Mouse (Mus musculus): ENCODE results near the gene Pcgf3.
"Not testable (repeated sequence)": the region's sequence is repeated elsewhere in the genome, so short reads cannot be mapped to it uniquely, and the experiment has no call there.

Gene Pcgf3

DNA sequence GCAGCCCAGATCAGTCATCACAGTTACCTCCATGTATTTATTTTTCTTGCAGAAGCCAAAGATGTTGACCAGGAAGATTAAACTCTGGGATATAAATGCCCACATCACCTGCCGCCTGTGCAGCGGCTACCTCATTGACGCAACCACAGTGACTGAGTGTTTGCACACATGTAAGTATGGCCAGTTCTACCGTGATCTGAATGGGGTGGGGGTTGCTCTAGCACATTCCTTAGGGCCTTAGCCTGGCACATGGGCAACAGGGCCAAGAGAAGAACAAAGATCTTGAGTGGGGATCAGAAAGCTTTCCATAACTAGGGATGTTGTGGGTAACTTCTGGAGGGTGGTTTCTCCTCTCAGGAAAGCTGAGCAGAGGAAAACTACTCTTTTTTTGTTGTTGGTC, 12.7 kb downstream of the Pcgf3 start:
- DNase-seq, result no peak

DNA sequence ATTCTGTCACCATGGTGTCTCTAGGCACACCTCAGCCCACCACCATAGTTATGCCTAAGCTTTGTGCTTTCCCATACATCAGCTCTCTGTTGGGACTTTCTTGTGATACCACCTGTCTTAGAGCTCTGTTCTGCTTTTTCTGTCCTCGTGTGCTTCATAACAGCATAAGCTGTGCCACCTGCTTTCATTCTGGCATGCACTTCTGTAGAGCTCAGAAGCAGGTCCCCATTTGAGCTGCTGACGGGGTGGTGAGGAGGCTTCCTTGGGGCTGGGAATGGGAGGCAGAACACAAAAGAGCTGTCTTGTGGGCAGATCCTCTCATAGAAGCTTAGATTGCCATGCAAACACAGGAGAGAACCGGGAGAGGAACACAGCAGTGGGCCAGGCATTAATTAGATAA, 14.9 kb downstream of the Pcgf3 start:
- no peak for DNase-seq

DNA sequence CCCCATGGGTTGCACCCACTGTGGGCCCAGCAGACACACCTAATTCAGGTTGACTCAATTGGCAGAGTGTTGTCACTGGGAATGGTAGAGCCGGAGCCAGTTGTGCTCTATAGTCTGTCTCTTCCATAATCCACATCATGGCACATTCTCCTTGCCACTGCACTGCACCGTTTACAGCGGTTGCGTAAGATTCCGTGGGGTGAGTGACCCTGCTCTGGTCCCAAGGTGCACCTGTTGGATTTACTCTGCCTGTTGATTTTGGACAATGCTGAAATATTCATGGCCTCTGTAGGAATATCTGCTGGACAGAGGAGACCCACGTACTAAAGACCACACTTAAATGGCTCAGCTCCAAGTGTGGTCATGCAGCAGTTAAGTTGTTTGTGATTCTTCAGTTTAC, 22.0 kb downstream of the Pcgf3 start:
- DNase-seq, result no peak

DNA sequence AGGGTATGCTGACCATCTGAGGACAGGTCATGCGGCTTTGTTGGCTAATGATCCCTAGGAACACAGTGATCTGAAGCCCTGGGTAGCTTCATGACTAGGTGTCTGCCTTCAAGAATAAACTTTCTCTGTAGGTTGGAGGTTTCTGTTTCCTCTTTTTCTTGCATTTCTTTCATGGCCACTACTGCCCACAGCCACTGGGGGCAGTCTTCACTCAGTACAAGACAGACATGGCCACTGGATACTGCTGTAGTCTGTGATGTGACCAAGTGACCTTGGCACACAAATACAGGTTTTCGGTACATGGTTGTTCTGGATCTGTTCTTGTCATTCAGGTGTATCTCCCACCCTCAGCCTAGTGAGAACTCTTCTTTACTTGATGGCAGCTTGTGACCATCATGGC, 24.2 kb downstream of the Pcgf3 start:
- no peak for DNase-seq

DNA sequence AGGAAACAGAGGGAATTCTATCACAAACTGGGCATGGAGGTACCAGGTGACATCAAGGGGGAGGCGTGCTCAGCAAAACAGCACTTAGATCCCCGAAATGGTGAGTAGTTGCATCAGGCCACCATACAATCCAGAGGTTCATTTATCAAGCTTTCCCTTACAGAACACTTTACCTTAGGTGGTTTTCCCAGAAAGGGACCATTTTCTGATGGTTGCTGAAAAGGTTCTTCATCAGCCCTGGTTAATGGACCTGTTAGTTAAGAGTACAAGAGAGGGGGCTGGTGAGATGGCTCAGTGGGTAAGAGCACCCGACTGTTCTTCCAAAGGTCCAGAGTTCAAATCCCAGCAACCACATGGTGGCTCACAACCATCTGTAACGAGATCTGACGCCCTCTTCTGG, 25.1 kb downstream of the Pcgf3 start:
- DNase-seq, result not testable (repeated sequence)

DNA sequence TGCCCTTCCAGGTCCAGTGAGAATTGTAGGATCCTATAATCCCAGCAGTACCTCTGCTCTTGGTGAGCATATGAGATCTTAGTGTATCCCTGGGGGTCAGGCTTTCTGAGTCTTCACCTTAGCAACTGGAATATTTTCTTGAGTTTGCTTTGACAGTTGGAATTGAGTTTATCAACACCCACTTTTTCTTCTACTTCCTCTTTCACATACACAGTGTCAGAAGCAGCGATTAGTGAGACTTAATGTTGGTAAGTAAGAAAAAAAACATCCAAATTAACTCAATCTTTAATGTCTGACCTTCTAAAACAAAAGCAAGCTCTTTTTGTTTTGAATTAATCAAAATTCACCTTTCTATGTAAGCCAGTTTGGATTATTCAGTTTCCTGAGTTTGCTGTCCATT, 40.5 kb downstream of the Pcgf3 start:
- DNase-seq, result no peak

DNA sequence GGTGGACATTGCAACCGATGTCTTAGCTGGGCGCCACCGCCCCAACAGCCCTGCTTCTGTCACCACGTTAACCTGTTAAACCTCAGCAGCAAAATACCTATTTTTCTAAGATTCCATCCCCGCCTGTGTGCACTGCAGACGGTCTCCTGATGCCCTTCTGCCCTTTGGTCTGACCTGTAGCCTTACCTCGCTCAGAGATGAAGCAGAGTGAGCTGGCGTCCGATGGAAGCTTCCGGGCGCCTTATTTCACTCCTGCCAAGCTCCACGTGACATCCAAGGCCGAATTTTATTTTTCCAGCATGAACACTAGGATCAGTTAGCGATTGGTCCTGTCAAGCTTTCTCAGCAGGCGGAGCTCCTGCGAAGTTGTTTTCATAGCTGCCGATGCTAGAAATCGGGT, 41.3 kb downstream of the Pcgf3 start:
- DNase-seq, result no peak

DNA sequence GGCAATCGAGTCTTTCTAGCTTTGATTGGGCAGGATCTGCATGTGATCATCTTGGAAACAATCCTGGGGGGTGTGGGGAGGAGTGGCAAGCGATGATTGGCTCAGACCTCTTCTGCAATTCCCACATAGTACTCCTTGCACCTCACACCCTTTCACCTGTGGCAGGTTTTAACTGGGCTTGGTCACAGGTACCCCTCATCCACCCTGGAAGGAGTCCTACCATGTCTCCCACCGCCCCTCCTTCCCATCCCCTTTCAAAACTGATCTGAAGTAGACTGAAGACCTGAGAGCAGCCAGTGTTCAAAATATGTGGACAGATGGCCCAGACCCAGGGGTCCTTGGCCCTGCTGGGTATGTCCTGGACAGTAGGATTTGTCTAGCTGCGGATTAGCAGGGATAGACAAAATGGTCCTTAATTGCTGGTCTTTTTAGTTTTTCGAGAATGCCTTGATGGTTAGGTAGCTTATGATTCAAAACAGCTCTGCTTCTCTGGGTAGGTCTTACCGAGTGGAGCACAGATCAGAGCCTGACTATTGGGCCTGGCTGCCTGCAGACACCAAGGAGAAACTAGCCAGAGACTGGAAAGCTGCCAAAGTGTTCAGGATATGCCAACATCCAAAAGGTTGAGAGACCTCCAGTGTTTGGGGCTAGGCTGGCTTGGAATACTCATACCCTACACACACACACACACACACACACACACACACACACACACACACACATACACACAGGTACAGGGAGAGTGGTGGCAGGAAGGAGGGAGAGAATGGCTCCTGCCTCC, 54.7 kb downstream of the Pcgf3 start:
- no peak for DNase-seq

DNA sequence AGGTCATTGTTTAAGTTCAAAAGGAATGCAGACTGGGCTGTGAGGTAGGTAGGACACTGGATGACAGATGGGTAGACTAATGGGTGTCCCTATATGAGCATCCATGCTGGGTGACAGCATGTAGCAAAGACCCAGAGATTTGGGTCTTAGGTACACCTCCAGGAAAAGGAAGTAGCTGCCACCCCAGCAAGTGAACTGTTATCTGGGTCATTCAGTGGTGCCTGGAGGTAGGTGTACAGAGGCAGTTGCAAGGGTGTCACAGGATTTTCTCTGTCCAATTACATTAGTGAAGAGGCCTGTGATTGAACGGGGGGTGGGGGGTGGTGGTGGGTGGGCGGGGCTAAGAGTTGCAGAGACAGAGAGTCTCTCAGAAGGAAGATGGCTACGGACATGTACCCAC, 55.6 kb downstream of the Pcgf3 start:
- DNase-seq, result no peak

DNA sequence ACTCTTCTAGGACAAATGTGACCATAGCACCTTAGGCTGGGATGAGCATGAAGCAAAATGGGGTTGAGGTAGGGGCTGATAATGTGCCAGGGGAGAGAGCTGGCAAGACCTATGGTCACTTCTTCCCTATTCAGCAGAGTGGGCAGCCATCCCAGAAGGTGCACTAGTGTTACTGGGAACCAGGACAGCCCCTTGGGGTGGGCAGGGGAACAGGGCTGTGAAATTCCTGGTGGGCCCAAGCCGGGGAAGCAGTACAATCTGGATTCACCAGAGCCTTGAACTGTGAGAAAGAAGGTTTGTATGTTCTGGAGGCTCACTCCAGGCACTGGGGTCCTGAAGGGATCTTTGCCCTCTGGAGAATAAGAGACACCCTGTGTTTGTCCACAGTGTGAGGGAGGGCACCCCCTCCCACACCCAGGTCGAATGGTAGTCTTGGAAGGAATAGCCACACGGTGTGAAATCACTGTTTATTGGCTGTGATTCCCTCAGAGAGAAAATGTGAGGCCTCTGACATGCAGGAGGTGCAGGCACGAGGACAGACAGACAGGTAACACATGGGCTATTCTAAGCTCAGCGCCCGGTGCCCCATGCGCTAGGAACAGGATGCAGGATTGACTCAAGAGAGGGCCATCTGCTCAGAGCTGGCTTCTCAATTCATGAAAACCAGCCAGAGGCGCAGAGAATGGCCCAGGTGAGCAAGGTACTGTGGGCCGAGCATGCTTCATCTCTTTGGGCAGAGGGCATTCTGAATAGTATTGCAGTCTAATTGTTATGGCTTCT, 57.3 kb downstream of the Pcgf3 start:
- no peak for DNase-seq

DNA sequence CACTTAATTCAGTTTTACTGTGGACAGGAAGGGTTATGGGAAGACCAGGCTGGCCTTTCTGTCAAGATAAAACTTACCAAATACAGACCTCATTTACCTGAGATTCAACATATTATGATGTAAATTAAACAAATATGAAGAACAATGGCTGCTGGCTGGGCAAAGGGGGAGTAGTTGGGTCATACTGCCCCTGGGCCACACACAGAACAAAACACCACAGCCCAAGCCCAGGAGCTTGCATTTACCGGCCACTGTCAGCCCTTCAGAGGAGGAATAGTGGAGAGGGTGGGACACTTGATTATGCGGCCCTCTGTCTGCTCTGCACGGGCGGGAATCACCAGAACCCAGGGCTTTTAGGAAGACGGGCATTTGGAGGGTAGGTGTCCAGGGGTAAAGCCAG, 57.9 kb downstream of the Pcgf3 start:
- DNase-seq, result no peak

DNA sequence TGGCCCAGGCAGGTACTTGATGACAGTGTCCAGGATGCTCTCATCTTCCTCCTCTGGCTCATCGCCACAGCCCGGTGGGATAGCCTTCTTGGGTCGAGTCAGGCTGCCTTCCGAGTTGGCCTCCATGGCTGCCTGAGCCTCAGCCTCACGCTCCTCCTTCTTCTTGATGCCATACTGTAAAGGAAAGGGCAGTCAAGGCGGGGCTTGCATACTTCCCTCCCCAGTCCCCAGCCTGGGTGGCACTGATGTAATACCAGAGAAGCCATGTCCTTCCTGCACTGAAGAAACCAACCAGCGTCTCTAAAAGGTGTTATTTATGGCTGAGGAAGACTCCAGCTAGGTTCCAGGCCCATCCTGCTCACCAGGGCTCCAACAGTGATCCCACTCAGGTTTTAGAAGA, 59.1 kb downstream of the Pcgf3 start:
- DNase-seq, result no peak

DNA sequence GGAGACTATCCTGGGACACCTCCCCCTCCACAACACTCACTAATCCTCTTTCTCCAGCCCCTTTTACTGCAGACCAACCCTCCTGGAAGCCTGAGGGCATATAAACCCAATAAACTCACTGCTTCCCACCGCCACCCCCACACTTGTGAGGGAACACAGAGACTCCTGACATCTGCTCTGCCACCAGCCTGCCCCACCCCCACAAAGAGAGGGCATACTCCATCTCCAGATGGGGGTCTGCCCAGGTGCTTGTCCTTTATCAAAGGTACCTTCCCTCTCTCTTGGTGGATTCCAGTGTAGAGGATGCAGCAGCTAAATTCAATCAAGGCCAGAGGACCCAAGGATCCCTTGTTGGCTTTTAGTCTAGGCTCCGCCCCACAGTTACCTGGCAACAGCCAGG, 60.0 kb downstream of the Pcgf3 start:
- DNase-seq, result no peak

DNA sequence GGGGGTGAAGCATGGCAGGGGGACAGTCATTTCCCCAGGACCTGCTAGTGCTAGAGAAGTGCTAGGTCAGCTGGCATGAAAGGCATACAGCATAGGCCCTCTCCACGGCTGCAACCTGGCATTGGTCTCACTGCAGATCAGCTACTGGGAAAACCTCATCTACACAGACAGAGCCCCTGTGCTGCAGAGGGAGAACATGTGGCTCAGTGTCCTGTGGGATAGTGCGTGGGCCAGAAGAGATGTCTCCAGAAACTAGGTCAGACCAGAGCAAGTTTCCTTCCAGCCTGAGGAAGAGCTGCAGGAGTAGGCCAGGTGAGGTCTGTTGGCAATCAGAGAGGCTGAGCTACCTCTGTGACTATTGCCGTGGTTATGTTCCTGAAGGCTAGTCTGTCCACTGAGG, 60.9 kb downstream of the Pcgf3 start:
- DNase-seq, result peak; percentile 59

DNA sequence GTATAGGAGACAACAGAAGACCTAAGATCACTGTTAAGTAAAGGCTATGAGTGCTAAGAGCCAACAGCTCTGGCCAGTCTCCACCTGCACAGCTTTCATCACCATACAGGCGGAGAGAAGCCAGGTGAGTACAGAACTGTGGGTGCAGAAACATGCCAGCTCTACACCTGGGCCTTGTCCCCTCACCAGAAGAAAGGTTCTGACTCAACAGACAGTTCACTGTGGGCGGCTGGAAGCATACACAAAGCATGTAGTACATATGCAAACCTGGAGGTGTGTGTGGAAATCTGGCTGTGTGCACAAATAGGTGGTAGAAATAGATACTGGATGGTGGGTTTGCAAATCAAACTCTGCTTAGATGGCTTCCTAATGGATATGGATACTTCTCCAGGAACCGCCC, 61.6 kb downstream of the Pcgf3 start:
- peak; percentile 21 for DNase-seq

DNA sequence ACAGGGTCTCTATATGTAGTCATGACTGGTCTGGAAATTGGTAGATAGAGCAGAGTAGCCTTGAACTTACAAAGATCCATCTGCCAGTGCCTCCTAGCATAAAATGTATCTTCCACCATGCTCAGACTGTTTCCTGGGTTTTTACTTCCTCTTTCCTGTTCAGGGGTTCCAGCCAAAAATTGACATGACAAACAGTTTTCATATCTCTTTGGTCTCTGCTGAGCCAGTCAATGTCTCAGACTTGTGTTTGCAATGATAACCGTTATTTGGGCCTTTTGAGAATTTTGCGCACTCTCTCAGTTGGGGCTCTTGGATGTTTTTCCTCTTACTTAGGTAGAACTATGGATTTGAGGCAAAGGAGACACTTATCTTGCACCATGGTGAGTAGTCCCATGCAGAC, 73.2 kb downstream of the Pcgf3 start:
- no peak for DNase-seq

DNA sequence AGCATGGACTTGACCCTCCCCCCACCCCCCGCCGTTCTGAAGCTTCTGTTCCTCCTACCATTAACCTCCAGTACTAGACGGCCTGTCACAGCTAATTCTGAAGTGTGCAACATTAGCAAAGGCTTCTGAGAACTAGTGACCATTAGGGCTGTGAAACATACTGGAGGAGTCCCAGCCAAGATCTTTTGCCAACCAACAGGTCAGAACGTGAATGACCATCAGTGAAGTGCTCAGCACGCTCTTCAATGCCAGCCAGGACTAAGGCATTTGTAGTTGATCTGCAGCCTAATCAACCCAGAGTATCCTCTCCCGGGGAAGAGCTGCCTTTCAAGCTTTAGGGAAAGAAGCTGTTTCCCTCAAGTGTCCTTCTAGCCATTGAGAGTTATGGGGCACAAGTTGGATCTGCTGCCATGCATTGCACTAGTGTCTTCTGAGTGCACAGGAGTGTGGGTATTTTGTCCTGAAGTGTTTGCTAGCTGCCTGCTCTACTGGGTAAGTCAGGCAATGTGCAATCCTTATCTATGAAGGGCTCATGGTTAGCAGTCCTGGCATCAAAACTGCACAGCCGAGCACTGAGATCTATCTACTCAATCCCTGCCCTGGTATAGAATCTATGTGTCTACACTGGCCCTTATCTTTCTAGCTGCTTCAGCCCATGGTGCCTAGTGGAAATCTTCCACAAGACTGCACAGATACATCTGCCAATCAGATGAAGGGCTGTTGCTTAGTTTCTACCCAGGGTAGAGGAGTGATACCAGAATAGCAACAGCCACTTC, 82.7 kb downstream of the Pcgf3 start:
- DNase-seq, result no peak

DNA sequence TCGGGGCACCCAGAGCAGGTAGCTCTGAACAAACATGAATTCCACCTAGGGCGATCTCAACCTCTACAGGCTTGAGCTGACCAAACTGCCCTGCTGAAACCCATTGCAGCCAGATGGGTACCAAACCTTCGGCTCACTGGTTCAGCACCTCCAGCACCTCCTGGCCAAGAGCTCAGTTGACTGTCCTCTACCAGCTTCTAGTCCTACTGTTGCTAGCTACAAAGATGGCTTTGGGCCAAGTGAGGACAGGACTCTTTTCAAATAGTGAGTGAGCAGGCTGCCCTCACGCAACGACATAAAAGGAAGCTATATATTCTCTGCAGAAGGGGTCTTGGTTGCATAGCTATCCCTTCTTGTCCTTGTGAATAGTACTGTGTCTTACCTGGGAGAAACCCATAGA, 86.6 kb downstream of the Pcgf3 start:
- no peak for DNase-seq

DNA sequence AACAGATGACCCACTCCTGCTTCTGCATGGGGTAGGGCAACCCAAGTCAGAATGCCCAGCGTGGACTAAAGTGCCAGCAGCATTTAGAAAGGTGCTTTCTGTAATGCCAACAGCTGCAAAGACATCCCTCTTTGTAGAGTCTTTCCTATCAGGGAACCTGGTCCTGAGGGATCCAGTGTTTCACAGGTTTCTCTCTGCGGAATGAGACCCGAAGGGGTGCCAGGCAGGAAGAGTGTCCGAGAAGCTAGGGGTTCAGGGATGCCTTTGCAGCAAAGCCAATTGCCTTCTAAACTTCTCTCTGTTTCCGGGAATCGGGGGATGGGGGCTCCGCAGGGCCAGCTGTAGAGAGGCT, 88.1 kb downstream of the Pcgf3 start:
- no peak for DNase-seq

DNA sequence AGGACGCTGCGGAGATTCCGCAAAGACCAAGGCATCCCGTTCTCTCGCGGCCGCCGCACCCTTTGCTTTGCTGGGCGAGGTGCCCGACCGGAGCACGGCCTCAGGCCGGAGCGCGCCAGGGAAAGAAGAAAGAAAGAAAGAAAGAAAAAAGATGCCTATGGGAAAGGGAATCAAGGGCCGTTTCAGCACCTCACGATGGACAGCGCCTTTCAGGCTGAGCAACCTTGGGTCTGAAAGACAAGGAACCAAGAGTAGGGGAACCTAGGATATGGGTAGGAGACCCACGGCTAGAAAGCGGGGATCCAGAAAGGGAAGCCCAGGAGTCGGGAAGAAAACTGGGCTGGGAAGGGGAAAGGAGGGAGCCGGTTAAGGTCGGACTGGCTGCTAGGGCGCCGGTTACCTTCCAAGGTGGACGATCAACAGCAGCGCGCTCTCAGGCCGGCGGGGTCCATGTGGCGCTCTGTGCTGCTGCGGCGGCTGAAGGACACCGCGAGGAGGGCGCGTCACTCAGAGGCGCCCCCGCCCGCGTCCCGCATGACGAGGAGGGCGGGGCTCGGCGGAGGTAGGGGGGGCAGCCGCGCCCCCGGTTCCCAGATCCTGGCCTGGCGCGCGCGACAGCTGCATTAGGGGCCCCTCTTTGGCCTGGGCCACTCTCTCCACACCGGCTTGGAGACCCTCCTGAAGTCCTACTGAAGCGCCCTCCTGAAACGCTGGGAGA, 88.6 kb downstream of the Pcgf3 start, which contains the start of gene Cplx1:
Gene Cplx1 (minus strand): TSS at position 536 of the 718 bp plus-strand sequence.
- peak; percentile 83 for DNase-seq

DNA sequence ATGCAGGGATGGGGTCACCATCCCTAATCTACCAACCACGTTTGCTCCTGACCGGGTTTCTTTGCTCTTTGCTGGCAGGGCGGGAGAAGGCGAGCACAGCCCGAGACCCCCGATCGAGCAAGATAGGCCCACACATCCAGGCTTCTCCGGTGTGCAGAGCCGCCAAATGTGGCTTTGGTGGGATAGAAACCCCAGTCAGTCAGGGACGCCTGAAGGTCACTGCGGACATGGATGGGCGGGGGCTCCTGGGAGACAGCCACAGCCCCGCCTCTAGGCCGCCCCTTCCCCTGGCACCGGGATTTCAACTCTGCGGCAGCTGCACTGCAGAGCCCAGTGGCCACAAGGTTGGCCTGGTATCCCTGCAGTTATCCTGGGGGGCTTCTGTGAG, 89.2 kb downstream of the Pcgf3 start:
- DNase-seq, result peak; percentile 28

DNA sequence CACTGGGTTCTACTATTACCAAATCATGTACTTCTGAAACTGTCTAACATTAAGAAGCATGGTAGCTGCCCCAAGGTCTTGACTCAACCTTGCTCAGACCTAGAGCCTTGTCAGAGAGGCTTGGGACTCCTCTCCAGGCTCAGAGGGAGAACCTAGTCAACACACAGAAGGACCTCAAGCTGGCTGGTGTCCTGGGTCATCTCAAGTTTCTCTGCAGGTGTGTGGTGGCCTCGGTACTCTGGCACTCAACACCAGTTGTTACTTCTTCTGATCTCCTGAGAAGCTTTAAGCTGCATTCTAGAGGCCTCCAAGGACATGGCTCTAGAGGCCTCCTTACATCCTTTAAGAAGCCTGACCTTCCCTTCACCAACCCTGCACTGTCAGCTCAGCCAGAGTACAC, 93.0 kb downstream of the Pcgf3 start:
- no peak for DNase-seq

Data from right cerebral cortex, adult 18-20 months (tissue).